Mouse (Mus musculus) erythroblast, embryonic 14.5 days (primary cell): ENCODE data around the gene Bms1. TPM values are rescaled to one million over a fixed set of nuclear protein-coding genes. Genes with fewer than 3 reads are reported as not detected.

ENCODE experiments used
- H3K27me3 ChIP-seq: 2 replicates; pipeline ENCODE4 v1.6.1; 2012; ENCODE audit warnings: inconsistent platforms; ENCODE audit not compliant: control insufficient read depth
- H3K36me3 ChIP-seq: 2 replicates; pipeline ENCODE4 v1.6.1; 2012; ENCODE audit warnings: mild to moderate bottlenecking, inconsistent platforms; ENCODE audit not compliant: control insufficient read depth
- H3K4me1 ChIP-seq: 2 replicates; pipeline ENCODE4 v1.6.1; 2012; ENCODE audit warnings: inconsistent platforms; ENCODE audit not compliant: control insufficient read depth
- H3K4me3 ChIP-seq: replicated peaks from 2 replicates; pipeline ENCODE3; 2012; ENCODE audit warnings: moderate library complexity, mild to moderate bottlenecking, inconsistent platforms
- H3K9me3 ChIP-seq: 2 replicates; pipeline ENCODE4 v1.6.1; 2012; ENCODE audit warnings: low read length, inconsistent platforms, mixed read lengths; ENCODE audit not compliant: control insufficient read depth
- GATA1 ChIP-seq: IDR thresholded peaks from 2 replicates; pipeline ENCODE4 v1.6.1; 2012; ENCODE audit warnings: low read length, inconsistent platforms, mixed read lengths
- TAL1 ChIP-seq: IDR thresholded peaks from 3 replicates; pipeline ENCODE4 v1.6.1; 2012; ENCODE audit warnings: low read length, inconsistent platforms, mixed read lengths
- polyA plus RNA-seq: library from polyadenylated mRNA; stranded (reverse); fragments of >175 nt; gene quantifications from 2 replicates; pipeline ENCODE4 v1.2.3, GENCODE M21; 2012

The Bms1 gene
- polyA plus RNA-seq, 1 experiment = 1.0 TPM

GRCm38 (mm10) chr6:118373294-118373693 lies 46.0 kb downstream of the Bms1 start:
- Histone ChIP-seq H3K4me1 (no peaks in the 10 kb centered on the region), H3K9me3 (no peaks in the 10 kb centered on the region), H3K36me3 (no peaks in the 10 kb centered on the region), H3K4me3 (no peak overlapping the region), H3K27me3 (0 out of 2 replicates have a peak, but pooled peaks cover 2% of the 10 kb centered on the region)
- no peak for TF ChIP-seq TAL1
- TF ChIP-seq GATA1 = no peak

- Histone ChIP-seq H3K27me3 (0 out of 2 replicates have a peak, but pooled peaks cover 2% of the 10 kb centered on the region), H3K9me3 (no peaks in the 10 kb centered on the region), H3K36me3 (no peaks in the 10 kb centered on the region), H3K4me3 (no peak overlapping the region), H3K4me1 (no peaks in the 10 kb centered on the region)
- TF ChIP-seq GATA1 (no peak), TAL1 (no peak)
Observed at GRCm38 (mm10) chr6:118372794-118373193, 46.5 kb downstream of the Bms1 start.

GRCm38 (mm10) chr6:118367502-118367901 lies 51.8 kb downstream of the Bms1 start:
- no peaks in the 10 kb centered on the region for H3K4me1 ChIP-seq
- H3K36me3 ChIP-seq = no peaks in the 10 kb centered on the region
- no peaks in the 10 kb centered on the region for H3K27me3 ChIP-seq
- TF ChIP-seq GATA1 (no peak), TAL1 (no peak)
- no peaks in the 10 kb centered on the region; the same call in 1 of the 2 replicates for H3K9me3 ChIP-seq
- H3K4me3 ChIP-seq = no peak overlapping the region

- no peaks in the 10 kb centered on the region for H3K27me3 ChIP-seq
- TF ChIP-seq GATA1 (no peak), TAL1 (no peak)
- H3K9me3 ChIP-seq = no peaks in the 10 kb centered on the region; the same call in 1 of the 2 replicates
- no peaks in the 10 kb centered on the region for H3K4me1 ChIP-seq
- H3K36me3 ChIP-seq = no peaks in the 10 kb centered on the region
- H3K4me3 ChIP-seq = no peak overlapping the region
Observed at GRCm38 (mm10) chr6:118366196-118366595, 53.1 kb downstream of the Bms1 start.

GRCm38 (mm10) chr6:118365781-118366180 lies 53.5 kb downstream of the Bms1 start:
- Histone ChIP-seq H3K36me3 (no peaks in the 10 kb centered on the region), H3K27me3 (no peaks in the 10 kb centered on the region), H3K4me1 (no peaks in the 10 kb centered on the region), H3K4me3 (no peak overlapping the region), H3K9me3 (no peaks in the 10 kb centered on the region; the same call in 1 of the 2 replicates)
- TF ChIP-seq GATA1 (no peak), TAL1 (no peak)

GRCm38 (mm10) chr6:118350342-118350741 lies 68.9 kb downstream of the Bms1 start:
- peaks cover 4% of the 10 kb centered on the region; the same call in 1 of the 2 replicates for H3K27me3 ChIP-seq
- H3K4me3 ChIP-seq = no peak overlapping the region
- TF ChIP-seq GATA1 = no peak
- TF ChIP-seq TAL1 = no peak
- H3K9me3 ChIP-seq = no peaks in the 10 kb centered on the region
- no peaks in the 10 kb centered on the region for H3K4me1 ChIP-seq
- H3K36me3 ChIP-seq = no peaks in the 10 kb centered on the region

GRCm38 (mm10) chr6:118348186-118348585 lies 71.1 kb downstream of the Bms1 start:
- Histone ChIP-seq H3K4me3 (no peak overlapping the region), H3K27me3 (peaks cover 4% of the 10 kb centered on the region; the same call in 1 of the 2 replicates), H3K36me3 (no peaks in the 10 kb centered on the region), H3K4me1 (no peaks in the 10 kb centered on the region), H3K9me3 (no peaks in the 10 kb centered on the region)
- TF ChIP-seq GATA1 (no peak), TAL1 (no peak)

- peaks cover 4% of the 10 kb centered on the region; the same call in 1 of the 2 replicates for H3K27me3 ChIP-seq
- H3K4me3 ChIP-seq = no peak overlapping the region
- TF ChIP-seq TAL1 (no peak), GATA1 (no peak)
- H3K4me1 ChIP-seq = no peaks in the 10 kb centered on the region
- no peaks in the 10 kb centered on the region for H3K9me3 ChIP-seq
- no peaks in the 10 kb centered on the region for H3K36me3 ChIP-seq
Observed at GRCm38 (mm10) chr6:118347291-118347690, 72.0 kb downstream of the Bms1 start.

- H3K36me3 ChIP-seq = no peaks in the 10 kb centered on the region
- no peak overlapping the region for H3K4me3 ChIP-seq
- no peaks in the 10 kb centered on the region for H3K9me3 ChIP-seq
- H3K4me1 ChIP-seq = no peaks in the 10 kb centered on the region
- H3K27me3 ChIP-seq = no peaks in the 10 kb centered on the region
- TF ChIP-seq GATA1 (no peak), TAL1 (no peak)
Observed at GRCm38 (mm10) chr6:118341861-118342485, 77.3 kb downstream of the Bms1 start.
